Mouse (Mus musculus) induced T-regulatory cell, adult 2 months (primary cell): ENCODE data around the gene Vmn1r15.

Source experiments
- DNase-seq: peaks from one replicate; pipeline ENCODE4 v3.0.0-alpha.2; 2012; ENCODE audit warnings: low read depth

The Vmn1r15 gene

DNA sequence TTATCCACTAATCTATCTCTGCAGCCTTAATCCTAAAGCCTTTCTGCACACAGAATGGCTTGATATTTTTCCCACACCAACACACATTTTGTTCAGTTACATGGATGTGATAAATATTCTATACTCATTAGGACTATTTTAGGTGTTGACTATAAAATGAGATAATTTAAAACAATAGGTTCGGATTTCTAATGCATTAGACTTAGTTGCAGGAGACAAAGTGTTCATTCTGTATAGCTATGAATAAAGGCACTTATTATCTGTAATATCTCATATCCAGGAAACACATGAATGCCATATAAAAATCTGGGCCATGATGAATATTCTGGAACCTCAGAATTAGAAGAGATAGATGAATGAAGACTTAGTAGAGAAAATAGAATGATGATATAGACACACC, at the start of gene Vmn1r15:
Gene Vmn1r15 (plus strand): TSS at position 301 of the 400 bp plus-strand sequence.
- DNase-seq = no peak

GRCm38 (mm10) chr6:57231386-57231785, 26.4 kb upstream of the Vmn1r15 start, which contains the start of gene Vmn1r14:
Vmn1r14 (plus strand) TSS chr6:57231686.
- no peak for DNase-seq

DNA sequence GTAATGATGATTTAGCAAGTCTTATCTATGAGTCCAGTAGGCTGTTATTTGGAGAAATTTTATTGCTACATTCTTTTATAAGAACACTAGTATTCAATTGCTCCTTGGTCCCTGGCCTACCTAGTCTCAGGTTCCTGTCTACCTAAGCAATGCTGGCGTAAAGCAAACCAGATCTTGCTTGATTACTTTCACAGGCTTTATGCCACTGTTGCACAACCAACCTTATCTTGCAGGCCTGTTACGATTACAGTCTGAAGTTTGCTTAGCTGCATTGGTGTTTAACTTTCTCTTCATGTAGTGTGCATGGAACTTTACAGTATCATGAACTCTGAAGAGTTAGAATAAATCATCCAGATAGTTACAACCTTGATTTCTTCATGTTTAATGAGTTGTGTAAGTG, 3.2 kb downstream of the Vmn1r15 start:
- DNase-seq = no peak

DNA sequence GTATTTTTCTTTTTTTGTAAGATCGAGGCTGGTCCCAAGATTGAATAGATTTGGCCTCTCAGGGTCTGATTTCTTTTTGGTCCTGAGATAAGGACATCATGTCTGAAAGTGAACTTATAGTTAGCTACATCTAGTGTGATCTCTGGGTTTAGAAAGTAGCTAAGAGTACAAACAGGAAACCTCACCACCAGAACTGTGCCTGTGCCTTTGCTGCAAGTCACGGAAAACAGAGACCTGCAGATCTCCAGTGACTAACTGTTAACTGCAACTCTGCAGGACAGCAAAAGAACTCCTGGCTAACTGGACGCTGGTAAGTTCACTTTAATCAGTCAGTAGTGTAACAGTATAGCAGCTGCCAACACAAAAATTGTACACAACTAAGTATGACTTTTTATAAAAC, 14.1 kb downstream of the Vmn1r15 start:
- DNase-seq = peak; percentile 5

DNA sequence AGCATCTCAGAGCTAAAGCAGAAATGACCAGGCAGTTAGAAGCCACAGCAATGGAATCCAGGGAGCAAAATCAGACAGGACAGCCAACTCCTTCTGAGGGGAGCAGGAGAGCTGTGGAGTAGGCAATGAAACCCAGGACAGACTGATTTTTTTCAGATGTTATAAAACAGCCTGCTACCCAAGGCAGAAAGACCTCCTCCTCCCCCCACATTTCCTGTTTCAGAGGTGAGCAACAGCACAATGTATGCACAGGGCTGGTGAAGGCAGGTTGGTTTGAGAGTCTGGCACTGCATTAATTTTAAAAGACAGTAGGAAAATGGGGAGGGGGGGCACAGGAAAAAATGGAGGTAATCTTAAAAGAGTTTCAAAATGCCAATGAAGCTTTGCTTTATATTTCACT, 14.8 kb downstream of the Vmn1r15 start:
- DNase-seq = no peak

GRCm38 (mm10) chr6:57278952-57279351, 21.2 kb downstream of the Vmn1r15 start:
- DNase-seq = no peak
